Mouse (Mus musculus) midbrain, embryonic 16.5 days (tissue): ENCODE results near the gene Pdss1. TPM values are rescaled to one million over a fixed set of nuclear protein-coding genes. Genes with fewer than 3 reads are reported as not detected.
A peak's percentile ranks its signal among the peaks of the same experiment; 100 is the strongest.

Source experiments
- ATAC-seq: fragments of 200-750 bp; cut with Nextera tagmentation; 2 replicates; pipeline ENCODE4 v1.8.0; 2017; ENCODE audit warnings: moderate TSS enrichment
- H3K27ac ChIP-seq: fragments of 300-500 bp; sonication (generic); 2 replicates; pipeline ENCODE4 v1.5.1; 2014; ENCODE audit warnings: mild to moderate bottlenecking, low read length, mixed read lengths
- H3K27me3 ChIP-seq: fragments of 300-500 bp; sonication (generic); 2 replicates; pipeline ENCODE4 v1.6.1; 2014; ENCODE audit warnings: low read depth, low read length, mixed read lengths; ENCODE audit not compliant: control insufficient read depth, insufficient read depth
- H3K36me3 ChIP-seq: fragments of 300-500 bp; sonication (generic); 2 replicates; pipeline ENCODE4 v1.6.1; 2014; ENCODE audit warnings: mild to moderate bottlenecking, low read length, moderate library complexity, mixed read lengths; ENCODE audit not compliant: control insufficient read depth, insufficient read depth
- H3K4me1 ChIP-seq: fragments of 300-500 bp; sonication (generic); 2 replicates; pipeline ENCODE4 v1.6.1; 2014; ENCODE audit warnings: mild to moderate bottlenecking, low read length, mixed read lengths; ENCODE audit not compliant: control insufficient read depth, insufficient read depth
- H3K4me2 ChIP-seq: fragments of 300-500 bp; sonication (generic); 2 replicates; pipeline ENCODE4 v1.6.1; 2014; ENCODE audit warnings: mild to moderate bottlenecking, low read length, mixed read lengths
- H3K4me3 ChIP-seq: fragments of 300-500 bp; sonication (generic); 2 replicates; pipeline ENCODE4 v1.5.1; 2014; ENCODE audit warnings: low read depth, mild to moderate bottlenecking, low read length, moderate library complexity, mixed read lengths
- H3K9ac ChIP-seq: fragments of 300-500 bp; sonication (generic); 2 replicates; pipeline ENCODE4 v1.6.1; 2014; ENCODE audit warnings: low read depth, low read length, mixed read lengths
- H3K9me3 ChIP-seq: fragments of 300-500 bp; sonication (generic); replicated peaks from 2 replicates; pipeline ENCODE4 v1.6.1; 2014; ENCODE audit warnings: mild to moderate bottlenecking, low read length, mixed read lengths; ENCODE audit not compliant: control insufficient read depth, poor library complexity, severe bottlenecking
- WGBS: fragments of 180-500 bp; shearing (Covaris S2); extraction: QIAGEN DNeasy Blood & Tissue Kit; methylation state at CpG from one replicate; pipeline ENCODE4 v1.1.7; 2014; 5-methylcytosine and 5-hydroxymethylcytosine counted together
- polyA plus RNA-seq: library from polyadenylated mRNA; unstranded; fragments of >200 nt; fragmentation: Nextera tagmentation; extraction: Ambion mirVana; gene quantifications from 2 replicates; pipeline ENCODE4 v1.2.1, GENCODE M21; 2015

The Pdss1 gene
- polyA plus RNA-seq, 1 experiment from 2014 or later: 26.6 TPM

- 47% methylated on average over 2 of the region's 2 CpGs for WGBS
Measured at GRCm38 (mm10) chr2:22985973-22986657, 90.8 kb downstream of the Pdss1 start.

More at GRCm38 (mm10) chr2:22985973-22986657, 90.8 kb downstream of the Pdss1 start:
- H3K4me2 ChIP-seq: no peak overlapping the region
- H3K27me3 ChIP-seq: no peaks in the 10 kb centered on the region
- peak overlapping the region; percentile 59 for H3K27ac ChIP-seq
- no peaks in the 10 kb centered on the region for H3K9me3 ChIP-seq
- H3K4me3 ChIP-seq: no peak overlapping the region
- H3K4me1 ChIP-seq: peaks cover 5% of the 10 kb centered on the region
- peak; percentile 61; the same call in 1 of the 2 replicates for ATAC-seq
- no peaks in the 10 kb centered on the region for H3K36me3 ChIP-seq
- H3K9ac ChIP-seq: no peak overlapping the region

Other genes with a start within 250 kb of the Pdss1 start
- gene Apbb1ip, start 121.4 kb upstream of the Pdss1 start, polyA plus RNA-seq: 0.70 and 0.91 TPM in 2 replicates
- 66.1 and 71.2 TPM in 2 replicates for gene Abi1, start 144.7 kb downstream of the Pdss1 start, polyA plus RNA-seq
- 80.2 and 80.6 TPM in 2 replicates for gene Acbd5, start 172.6 kb downstream of the Pdss1 start, polyA plus RNA-seq